Mouse (Mus musculus) G1E (cell line): ENCODE results near the gene Fscn1. TPM values are rescaled to one million over a fixed set of nuclear protein-coding genes. Genes with fewer than 3 reads are reported as not detected.

Source experiments
- ATAC-seq: 2 replicates; pipeline ENCODE4 v1.8.0; 2016; ENCODE audit warnings: mild to moderate bottlenecking; ENCODE audit not compliant: insufficient number of reproducible peaks, poor library complexity, low FRiP score, severe bottlenecking; ENCODE audit errors: extremely low read depth
- DNase-seq: peaks from one replicate; pipeline ENCODE4 v3.0.0; 2012; ENCODE audit warnings: low spot score
- H3K27me3 ChIP-seq: 2 replicates; pipeline ENCODE4 v1.6.1; 2012; ENCODE audit warnings: mild to moderate bottlenecking, low read length, inconsistent platforms; ENCODE audit not compliant: insufficient read depth
- H3K36me3 ChIP-seq: replicated peaks from 2 replicates; pipeline ENCODE3; 2012; ENCODE audit warnings: mild to moderate bottlenecking, inconsistent platforms
- H3K4me1 ChIP-seq: 2 replicates; pipeline ENCODE4 v1.6.1; 2012; ENCODE audit warnings: low read depth, low read length, inconsistent platforms, mixed read lengths; ENCODE audit not compliant: insufficient read depth
- H3K4me3 ChIP-seq: 2 replicates; pipeline ENCODE4 v1.5.1; 2012; ENCODE audit warnings: low read depth, mild to moderate bottlenecking, inconsistent platforms, low read length, moderate library complexity, mixed read lengths
- H3K9me3 ChIP-seq: replicated peaks from 2 replicates; pipeline ENCODE4 v1.6.1; 2012; ENCODE audit warnings: inconsistent platforms
- CTCF ChIP-seq: IDR thresholded peaks from 2 replicates; pipeline ENCODE4 v1.5.1; 2012; ENCODE audit warnings: low read depth, low read length, inconsistent platforms, mixed read lengths
- GATA1 ChIP-seq: IDR thresholded peaks from 2 replicates; pipeline ENCODE4 v1.6.1; 2012; ENCODE audit warnings: borderline replicate concordance, low read length, inconsistent platforms, mixed read lengths
- GATA2 ChIP-seq: IDR thresholded peaks from 2 replicates; pipeline ENCODE4 v1.6.1; 2012; ENCODE audit warnings: low read depth, low read length, inconsistent platforms, borderline replicate concordance
- POLR2AphosphoS5 ChIP-seq: IDR thresholded peaks from 2 replicates; pipeline ENCODE4 v1.6.1; 2012; ENCODE audit warnings: low read depth, low read length, inconsistent platforms; ENCODE audit not compliant: insufficient replicate concordance
- TAL1 ChIP-seq: conservative IDR thresholded peaks from 2 replicates; pipeline ENCODE4 v1.6.1; 2012; ENCODE audit warnings: low read depth, low read length, inconsistent platforms, mixed read lengths
- polyA plus RNA-seq: library from polyadenylated mRNA; stranded (reverse); fragments of >175 nt; gene quantifications from 2 replicates; pipeline ENCODE4 v1.2.3, GENCODE M21; 2012
- total RNA-seq, 2 experiments: library from RNA; stranded (forward) in 1 of 2; stranded (reverse) in 1 of 2; fragments of 200-1000 nt in 1 of 2; fragments of >200 nt in 1 of 2; fragmentation: Nextera tagmentation in 1 of 2; gene quantifications; 2 replicates each; pipeline ENCODE4 v1.2.3; 2014 to 2017

Gene Fscn1
- total and polyA plus RNA-seq, 3 experiments: not detected

DNA sequence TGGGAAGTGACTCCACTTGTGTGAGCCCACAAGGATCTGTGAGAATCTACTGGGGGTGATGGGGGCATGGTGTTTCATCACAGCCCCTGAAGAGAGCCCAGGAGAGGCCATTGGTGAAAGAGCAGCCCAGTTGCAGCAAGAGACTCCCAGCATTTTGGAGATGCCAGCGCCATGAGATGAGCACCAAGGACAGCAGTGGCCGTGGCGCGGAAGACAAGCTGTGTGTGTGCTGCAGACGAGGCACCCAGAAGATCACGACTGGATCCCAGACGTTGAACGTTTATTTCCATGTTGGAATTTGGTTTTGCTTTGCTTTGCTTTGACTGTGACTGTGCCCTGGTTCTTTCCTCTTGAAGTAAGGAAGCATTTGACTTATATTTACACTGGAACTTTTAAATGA, 42.7 kb upstream of the Fscn1 start:
- H3K36me3 ChIP-seq: no peaks in the 10 kb centered on the region
- H3K4me3 ChIP-seq: no peak overlapping the region
- H3K4me1 ChIP-seq: peaks cover 48% of the 10 kb centered on the region
- TF ChIP-seq GATA2: no peak
- TF ChIP-seq POLR2AphosphoS5: no peak
- no peak for TF ChIP-seq TAL1
- no peak for TF ChIP-seq CTCF
- no peak for TF ChIP-seq GATA1
- no peak for ATAC-seq
- H3K9me3 ChIP-seq: peaks cover 2% of the 10 kb centered on the region; the same call in 1 of the 2 replicates
- DNase-seq: no peak
- H3K27me3 ChIP-seq: no peaks in the 10 kb centered on the region

DNA sequence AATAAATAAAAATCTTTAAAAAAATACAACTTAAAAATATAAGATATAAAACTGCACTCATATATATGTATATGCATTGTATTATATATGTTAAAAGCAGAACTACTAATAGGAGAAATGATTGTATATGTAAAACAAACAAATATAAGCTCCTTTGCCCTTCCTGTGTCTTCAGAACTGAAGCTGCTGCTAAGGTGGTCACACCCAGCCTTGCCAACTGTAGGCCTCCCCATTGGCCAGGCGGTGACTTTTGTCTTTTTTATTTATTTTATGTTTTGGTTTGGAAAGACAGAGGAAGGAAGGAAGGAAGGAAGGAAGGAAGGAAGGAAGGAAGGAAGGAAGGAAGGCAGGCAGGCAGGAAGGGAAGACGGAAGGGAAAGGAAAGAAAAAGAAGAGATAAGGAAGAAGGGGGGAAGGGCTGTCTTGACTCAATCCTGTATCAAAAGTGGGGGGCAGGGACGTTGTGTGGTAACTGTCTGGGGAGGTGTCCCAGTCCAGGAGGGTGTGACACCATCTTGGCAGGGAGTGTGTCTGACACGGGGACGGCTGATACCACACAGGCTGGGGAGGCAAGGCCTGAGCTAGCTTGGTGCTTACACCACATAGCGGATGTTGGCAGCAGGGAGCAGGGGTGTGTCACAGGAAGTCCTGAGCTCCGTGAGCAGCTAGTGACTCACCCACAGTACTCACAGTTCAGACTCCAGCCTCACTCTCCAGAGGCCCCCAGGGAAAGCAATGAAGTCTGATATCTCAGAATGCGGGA, 39.7 kb upstream of the Fscn1 start:
- TF ChIP-seq POLR2AphosphoS5 (no peak), CTCF (no peak), GATA1 (no peak), TAL1 (no peak), GATA2 (no peak)
- ATAC-seq: peak; percentile 99
- Histone ChIP-seq H3K9me3 (peaks cover 2% of the 10 kb centered on the region; the same call in 1 of the 2 replicates), H3K36me3 (no peaks in the 10 kb centered on the region), H3K4me1 (peaks cover 62% of the 10 kb centered on the region), H3K4me3 (peak overlapping the region; percentile 63; the same call in 1 of the 2 replicates), H3K27me3 (no peaks in the 10 kb centered on the region)
- peak; percentile 89 for DNase-seq

DNA sequence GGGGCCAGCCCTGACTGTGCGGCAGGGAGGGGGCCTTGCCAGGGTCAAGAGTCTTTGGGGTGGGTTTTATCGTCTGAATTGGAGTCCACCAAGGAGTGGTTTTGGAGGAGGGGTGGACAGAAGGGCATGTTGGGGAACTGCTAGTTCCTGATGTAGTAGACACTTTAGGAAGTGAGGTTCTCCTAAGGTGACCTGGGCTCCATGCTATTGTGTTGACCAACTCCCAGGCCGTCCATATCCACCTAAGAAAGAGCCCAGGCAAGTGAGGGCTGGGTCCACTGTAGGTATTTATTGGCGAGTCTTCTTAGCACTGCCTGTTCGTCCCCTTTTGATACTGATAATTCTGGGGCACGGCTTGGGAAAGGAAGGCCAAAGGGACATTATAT, 39.1 kb upstream of the Fscn1 start:
- Histone ChIP-seq H3K9me3 (peaks cover 2% of the 10 kb centered on the region; the same call in 1 of the 2 replicates), H3K27me3 (no peaks in the 10 kb centered on the region), H3K4me3 (peak overlapping the region; percentile 63; the same call in 1 of the 2 replicates), H3K4me1 (peaks cover 68% of the 10 kb centered on the region), H3K36me3 (no peaks in the 10 kb centered on the region)
- no peak for TF ChIP-seq GATA2
- no peak for TF ChIP-seq POLR2AphosphoS5
- no peak for TF ChIP-seq TAL1
- TF ChIP-seq CTCF: no peak
- no peak for TF ChIP-seq GATA1
- no peak for DNase-seq
- peak; percentile 12; the same call in 1 of the 2 replicates for ATAC-seq

DNA sequence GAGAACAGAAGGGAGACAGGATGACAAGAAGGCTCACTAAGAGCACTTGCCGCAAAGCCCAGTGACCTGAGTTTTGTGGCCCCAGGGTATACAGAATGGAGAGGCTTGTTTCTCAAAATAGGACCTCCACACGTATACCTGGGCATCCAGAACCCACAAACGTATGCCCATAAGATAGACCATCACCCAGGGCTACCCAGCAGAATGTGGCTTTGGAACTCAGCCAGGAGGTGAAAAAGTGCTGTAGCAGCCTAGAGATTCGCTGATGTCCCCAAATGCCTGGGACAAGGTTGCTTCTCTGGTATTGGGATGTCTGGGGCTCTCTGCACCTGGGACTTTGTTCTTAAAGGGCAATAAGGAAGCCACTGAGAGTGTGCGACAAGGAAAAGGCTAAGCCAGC, 37.9 kb upstream of the Fscn1 start:
- Histone ChIP-seq H3K4me3 (no peak overlapping the region), H3K9me3 (peaks cover 2% of the 10 kb centered on the region; the same call in 1 of the 2 replicates), H3K36me3 (no peaks in the 10 kb centered on the region), H3K4me1 (peaks cover 79% of the 10 kb centered on the region), H3K27me3 (no peaks in the 10 kb centered on the region)
- no peak for DNase-seq
- TF ChIP-seq GATA2: no peak
- no peak for TF ChIP-seq CTCF
- TF ChIP-seq GATA1: no peak
- TF ChIP-seq TAL1: no peak
- TF ChIP-seq POLR2AphosphoS5: no peak
- no peak for ATAC-seq

DNA sequence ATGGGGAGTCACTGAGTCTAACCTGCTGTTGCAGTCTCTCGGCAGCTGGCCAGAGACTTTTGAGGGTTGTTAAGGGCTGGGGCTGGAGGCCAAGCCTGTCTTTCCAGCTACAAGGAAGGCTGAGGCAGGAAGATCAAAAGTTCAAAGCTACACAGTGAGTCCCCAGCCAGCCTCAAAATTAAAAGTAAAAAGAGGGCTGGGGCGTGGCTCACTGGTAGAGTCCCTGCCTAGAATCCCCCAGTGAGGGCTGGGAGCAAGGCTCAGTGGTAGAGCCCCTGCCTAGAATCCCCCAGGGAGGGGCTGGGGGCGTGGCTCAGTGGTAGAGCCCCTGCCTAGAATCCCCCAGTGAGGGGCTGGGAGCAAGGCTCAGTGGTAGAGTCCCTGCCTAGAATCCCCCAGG, 36.4 kb upstream of the Fscn1 start:
- DNase-seq (no peak), ATAC-seq (no peak)
- Histone ChIP-seq H3K9me3 (no peaks in the 10 kb centered on the region), H3K36me3 (no peaks in the 10 kb centered on the region), H3K4me3 (no peak overlapping the region; the same call in 1 of the 2 replicates), H3K27me3 (no peaks in the 10 kb centered on the region), H3K4me1 (peaks cover 92% of the 10 kb centered on the region)
- TF ChIP-seq GATA2 (no peak), TAL1 (no peak), POLR2AphosphoS5 (no peak), GATA1 (no peak), CTCF (no peak)

DNA sequence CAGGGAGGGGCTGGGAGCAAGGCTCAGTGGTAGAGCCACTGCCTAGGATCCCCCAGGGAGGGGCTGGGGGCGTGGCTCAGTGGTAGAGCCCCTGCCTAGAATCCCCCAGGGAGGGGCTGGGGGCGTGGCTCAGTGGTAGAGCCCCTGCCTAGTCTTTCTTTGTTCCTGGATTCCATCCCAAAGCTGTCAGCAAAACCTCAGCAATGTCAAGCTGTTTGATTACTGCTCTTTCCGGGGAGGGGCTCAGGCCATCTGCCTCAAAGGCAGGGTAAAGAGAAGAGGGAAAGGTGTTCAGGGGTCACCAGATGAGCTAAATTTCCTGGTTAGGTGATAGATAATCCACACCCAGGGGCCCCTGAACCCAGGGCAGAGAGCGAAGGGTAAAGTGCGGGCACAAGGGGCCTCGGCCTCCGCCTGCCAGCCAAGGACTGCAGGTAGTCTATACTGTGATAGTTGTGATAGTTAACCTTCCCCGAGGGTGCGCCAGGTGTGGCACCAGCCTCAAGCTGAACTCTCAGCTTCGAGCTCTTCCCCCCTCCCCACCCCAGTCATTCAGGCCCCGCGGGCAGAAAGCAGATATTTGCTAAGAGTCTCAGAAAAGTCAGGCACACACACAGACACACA, 35.7 kb upstream of the Fscn1 start:
- H3K4me1 ChIP-seq: peaks cover 94% of the 10 kb centered on the region

More for the DNA sequence above, 35.7 kb upstream of the Fscn1 start:
- Histone ChIP-seq H3K4me3 (no peak overlapping the region), H3K27me3 (no peaks in the 10 kb centered on the region), H3K9me3 (no peaks in the 10 kb centered on the region; the same call in 1 of the 2 replicates), H3K36me3 (no peaks in the 10 kb centered on the region)
- no peak for TF ChIP-seq POLR2AphosphoS5
- TF ChIP-seq TAL1: no peak
- DNase-seq (no peak), ATAC-seq (no peak)
